Mouse (Mus musculus) kidney, adult 8-10 months (tissue): ENCODE data around the gene Zfpl1.
"Not testable (repeated sequence)": the region's sequence is repeated elsewhere in the genome, so short reads cannot be mapped to it uniquely, and the experiment has no call there.

Source experiments
- DNase-seq, 2 experiments: peaks; one replicate each; pipeline ENCODE4 v3.0.0; 2022

Gene Zfpl1

DNA sequence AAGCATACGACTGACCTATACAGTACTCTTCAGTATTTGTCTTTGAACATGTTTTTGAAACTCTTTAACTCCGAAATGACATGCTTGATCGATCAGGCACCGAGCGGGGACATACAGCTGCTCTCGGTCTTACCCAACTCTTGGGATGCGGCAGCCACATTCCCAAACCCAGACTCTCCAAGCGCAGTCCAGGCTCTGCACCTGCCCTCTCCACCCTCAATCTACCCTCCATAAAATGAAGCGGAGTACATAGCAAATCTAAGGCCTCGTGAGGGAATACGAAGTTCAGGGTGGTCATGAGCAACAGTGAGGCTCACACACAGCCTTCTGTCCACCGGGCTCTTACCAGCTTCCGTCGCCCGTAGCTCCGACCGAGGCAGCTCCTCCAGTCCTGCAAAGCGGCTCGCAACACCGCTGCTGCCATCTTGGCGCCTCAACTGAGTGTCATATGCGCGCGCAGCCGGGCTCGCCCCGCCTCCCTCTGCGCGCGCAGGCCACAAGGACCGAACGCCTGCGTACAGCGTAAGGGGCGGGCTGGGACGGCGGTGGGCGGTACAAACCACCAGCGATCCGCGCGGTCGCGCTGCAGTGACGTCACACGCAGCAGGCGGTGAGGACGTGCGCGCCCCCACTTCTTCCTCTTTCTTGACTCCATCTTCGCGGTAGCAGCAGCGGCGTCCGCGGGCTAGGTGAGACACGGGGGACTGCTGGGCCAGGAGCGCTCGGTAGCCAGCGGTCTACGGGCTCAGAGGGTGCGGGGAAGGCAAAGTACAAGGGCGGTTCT, 27.3 kb downstream of the Zfpl1 start, which contains the start of the genes Mrpl49 and Fau:
Gene Mrpl49, minus strand, starts transcription at position 473 of the 784 bp plus-strand sequence.
Gene Fau, plus strand, starts transcription at position 532 of the 784 bp plus-strand sequence.
- DNase-seq, result peak; percentile 98 to 99

DNA sequence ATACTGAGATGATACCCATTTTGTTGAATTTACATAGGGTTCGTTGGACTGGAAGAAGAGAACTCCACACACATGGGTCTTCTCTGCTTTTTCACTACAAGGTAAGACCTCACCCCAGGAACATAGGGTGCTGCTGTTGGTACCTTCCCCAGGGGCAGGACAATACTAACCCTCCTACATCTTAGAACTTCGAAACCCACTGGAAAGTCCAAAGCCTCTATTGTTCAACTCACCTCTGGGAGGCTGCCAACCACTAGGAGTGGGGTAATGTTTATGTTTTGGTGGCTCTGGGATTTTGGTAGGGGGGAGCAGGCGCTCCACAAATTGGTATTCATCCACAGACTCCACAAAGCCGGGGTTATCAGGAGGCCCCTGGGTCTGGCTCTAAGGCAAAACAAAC, 28.1 kb downstream of the Zfpl1 start:
- no peak for DNase-seq

DNA sequence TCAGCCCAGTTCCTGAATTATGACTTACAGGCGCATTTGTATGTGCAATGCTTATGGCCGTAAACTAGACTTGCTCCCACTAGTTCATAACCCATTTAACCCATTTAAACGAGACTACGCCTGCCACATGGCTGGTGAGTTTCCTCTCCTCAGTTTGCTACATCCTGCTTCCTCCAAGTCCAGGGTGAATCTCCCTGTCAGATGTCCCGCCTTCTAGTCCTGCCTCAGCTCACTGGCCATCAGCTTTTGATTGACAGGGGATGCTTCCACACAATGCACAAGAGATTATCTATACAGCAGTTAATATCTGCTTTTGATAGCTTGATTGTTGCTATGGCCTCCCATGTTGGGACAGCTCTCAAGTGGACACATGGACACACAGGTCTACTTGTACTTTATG, 30.5 kb downstream of the Zfpl1 start:
- DNase-seq, result peak in 1 of 2 experiments; percentile 3

DNA sequence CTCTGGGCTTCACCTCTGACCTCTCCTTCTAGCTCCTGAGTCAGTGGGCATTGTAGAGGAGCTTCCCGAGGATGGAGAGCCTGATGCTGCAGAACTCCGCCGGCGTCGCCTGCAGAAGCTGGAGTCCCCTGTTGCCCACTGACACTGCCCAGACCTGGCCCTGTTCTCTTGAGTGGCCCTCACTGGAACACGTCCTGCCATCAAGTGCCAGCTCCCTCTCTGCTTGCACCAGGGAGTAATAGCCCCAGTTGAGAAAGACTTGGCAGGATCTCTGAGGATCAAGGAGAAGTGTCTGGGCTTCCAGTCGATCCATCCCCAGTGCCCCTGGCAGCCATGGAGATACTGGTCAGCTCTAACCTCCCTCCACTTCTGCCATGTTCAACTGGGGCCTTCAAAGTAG, 32.2 kb downstream of the Zfpl1 start:
- no peak for DNase-seq

DNA sequence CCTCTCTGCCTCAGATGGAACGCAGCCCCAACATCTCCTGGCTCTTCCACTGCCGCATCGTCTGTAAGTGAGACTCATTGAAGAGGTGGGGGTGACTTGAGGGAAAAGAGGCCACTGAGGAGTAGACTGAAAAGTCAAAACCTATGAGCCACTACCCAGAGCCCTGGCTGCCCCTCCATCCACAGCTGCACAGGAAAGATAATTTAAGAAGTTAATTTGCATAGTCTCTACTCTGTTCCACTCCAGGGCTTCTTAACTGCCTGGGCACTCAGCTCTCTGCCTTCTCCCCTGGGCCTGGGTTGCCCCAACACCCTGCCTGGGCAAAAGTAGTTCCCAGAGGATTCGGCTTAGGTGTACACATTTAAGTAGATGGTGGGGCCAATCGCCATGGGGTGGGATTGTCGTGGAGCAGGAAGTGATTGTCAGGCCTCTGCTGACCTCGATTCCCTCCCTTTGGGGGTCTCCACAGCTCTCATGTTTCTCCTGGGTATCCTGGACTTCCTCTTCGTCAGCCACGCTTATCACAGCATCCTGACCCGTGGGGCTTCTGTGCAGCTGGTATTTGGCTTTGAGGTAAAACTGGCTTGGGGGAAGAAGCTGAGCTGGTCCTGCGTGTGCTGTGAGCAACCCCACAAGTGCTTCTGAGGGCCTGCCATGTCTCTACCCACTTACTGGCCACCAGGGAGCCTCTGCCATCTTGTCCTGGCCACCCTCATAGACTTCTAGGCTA, 35.9 kb downstream of the Zfpl1 start:
- DNase-seq, result no peak

DNA sequence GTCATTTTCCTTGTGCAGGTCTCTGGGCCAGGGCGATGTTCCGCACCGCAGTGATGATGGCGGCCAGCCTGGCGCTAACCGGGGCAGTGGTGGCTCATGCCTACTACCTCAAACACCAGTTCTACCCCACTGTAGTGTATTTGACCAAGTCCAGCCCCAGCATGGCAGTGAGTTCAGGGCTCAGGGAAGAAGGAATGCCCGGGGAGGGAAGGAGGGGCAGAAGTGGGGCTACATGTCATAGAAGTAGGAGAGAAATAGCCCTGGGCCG, 36.9 kb downstream of the Zfpl1 start:
- no peak for DNase-seq

DNA sequence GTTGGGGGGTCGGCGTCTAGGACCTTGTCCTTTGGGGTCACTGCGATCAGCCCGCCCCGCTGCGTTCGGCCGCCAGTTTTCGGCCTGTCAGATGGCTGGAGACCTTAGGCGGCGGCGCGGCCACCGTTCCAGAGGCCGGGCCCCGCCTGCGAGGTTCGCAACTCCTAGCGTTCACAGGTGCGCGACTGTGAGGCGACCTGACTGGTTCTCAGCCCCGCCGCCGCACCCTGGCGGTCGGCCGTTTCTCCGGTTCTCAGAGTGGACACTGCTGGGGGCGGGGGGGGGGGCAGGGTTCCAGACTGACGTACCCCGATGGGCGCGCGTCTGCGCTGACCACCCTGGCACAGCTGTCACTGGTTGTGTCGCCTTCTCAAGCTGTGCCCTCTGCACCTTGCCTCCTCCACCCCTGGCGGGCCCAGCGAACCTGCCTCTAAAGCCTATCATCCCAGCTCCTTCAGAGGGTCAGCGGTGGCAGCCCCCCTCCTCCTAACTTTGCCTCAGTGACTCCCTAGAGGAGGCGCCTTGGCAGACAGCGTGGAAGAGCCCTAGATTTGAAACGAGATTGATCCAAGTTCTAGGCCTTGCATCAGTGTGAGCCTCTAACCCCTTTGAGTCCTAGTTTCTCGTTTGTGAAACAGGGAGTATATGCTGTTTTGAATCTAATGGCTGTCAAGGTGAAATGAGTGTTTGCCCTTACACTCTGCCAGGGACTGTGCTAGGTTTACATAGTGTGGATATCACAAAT, 37.4 kb downstream of the Zfpl1 start:
- no peak for DNase-seq

DNA sequence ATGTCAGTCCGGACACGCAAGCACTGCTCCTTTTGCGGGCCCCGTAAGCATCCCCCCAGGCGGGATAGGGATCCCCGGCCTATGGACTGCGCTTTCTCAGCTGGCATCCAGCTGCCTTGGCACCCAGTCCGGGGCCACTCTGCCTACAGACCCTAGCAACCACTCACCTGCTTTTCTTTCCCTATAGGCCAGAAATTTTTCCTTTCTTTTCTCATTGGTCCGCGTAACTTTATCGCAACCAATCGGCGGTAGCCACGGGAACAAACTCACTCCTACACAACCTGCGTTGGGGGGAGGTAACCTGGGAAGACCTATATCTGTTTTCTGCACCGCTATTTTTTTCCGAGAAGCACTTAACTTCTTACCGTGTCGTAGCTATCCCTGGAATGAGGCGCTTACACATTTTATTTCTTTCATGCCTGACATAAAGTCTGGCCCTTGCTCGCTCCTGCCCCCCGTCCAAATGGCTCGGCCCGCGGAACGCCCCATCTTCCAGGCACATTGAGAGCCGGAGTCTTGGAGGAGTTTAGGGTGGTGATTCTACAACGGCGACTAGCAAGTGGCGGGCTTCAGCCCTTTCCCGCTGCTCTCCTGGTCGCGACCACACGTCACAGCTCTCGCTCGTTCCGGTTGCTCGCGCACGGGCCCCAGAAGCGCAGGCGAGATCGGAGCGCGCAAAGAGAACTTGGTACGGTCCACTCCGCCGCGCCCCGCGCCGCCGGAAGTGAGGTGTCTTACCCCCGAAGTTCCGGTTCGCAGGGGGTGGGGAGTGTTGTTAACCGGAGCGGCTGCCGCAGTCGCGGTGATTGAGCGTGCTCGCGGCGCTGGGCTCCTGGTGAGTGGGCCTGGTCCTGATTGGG, 38.2 kb downstream of the Zfpl1 start, which contains the start of gene Syvn1:
Gene Syvn1, plus strand, starts transcription at position 283 of the 860 bp plus-strand sequence.
- peak; percentile 93 to 96 for DNase-seq

DNA sequence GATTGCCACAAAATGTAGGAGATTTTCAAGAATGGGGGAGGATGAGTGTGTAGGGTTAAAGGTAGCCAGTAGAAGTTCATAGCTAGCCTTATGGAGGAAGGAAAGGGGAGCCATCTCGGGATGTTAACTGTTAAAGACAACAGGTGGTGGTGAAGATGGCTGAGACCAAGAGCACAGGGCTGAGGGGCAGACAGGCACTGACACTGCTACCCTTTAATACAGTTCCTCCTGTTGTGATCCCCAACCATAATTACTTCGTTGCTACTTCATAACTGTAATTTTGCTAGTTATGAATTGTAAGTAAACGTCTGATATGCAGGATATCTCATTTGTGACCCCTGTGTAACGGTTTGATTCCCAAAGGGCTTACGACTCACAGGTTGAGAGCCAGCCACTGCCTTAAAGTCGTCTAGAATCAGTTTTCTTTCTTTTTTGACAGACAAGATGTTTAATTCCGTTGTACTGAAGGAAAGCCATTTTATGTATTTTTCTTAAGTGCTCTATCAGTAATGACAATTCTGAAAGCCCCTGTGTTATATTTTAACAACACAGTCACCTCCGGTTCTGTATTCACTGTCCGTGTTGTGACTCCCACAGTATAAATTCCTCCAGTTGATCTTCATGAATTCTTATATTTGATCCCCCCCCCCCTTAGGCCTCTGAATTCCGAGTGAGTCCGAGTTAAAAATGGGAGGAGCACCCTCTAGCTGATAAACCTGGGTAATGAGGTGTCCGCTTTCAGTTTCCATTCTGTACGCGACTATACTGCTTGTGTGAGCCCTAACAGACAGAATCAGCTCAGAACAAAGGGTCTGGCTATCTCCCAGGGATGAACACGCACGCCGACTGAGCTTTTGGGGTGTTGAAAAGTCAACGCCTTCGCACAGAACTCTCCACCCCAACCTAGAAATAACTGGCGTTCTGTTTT, 39.1 kb downstream of the Zfpl1 start:
- peak in 1 of 2 experiments; percentile 40 for DNase-seq

DNA sequence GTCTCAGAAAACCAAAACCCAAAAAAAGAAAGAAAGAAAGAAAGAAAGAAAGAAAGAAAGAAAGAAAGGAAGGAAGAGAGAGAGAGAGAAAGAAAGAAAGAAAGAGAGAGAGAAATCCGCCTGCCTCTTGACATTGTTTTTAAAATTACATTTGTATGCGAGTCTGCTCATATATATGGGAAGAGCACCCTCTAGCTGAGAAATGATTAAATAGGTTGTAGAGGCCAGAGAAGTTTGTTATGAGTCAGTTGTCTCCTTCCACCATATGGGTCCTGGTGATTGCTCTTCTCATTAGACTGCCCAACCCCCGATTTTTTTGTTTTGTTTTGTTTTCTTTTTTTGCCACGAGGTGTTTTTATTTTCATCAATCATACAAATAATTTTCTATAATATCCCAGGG, 40.7 kb downstream of the Zfpl1 start:
- not testable (repeated sequence) for DNase-seq

DNA sequence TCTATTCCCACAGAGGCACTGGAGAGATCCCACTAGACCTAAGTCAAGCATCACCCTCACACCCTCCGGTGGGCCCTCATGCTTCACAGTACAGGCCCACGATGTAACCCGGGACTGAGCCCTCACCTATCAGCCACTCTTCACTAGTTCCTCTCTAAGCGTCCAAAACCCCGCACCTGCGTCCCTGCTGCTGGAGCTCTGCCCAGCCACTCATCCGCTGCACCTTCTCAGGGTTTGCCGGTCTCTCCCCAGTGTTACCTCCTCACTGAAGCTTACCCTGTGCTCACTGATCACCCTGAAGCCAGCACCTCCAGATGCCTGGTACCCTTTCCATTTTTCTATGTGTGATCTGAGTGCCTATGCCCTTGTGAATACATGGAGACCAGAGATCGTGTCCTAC, 42.5 kb downstream of the Zfpl1 start:
- DNase-seq, result no peak

DNA sequence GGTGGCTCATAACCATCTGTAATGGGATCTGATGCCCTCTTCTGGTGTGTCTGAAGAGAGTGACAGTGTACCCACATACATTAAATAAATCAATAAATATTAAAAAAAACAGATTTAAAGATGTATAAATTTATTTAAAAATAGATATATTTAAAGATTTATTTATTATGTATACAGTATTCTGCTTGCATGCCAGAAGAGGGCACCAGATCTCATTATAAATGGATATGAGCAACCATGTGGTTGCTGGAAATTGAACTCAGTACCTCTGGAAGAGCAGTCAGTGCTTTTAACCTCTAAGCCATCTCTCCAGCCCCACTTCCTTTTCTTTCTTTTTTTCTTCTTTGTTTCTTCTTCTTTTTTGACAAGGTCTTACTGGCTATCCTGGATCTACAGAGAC, 44.8 kb downstream of the Zfpl1 start:
- DNase-seq, result no peak

DNA sequence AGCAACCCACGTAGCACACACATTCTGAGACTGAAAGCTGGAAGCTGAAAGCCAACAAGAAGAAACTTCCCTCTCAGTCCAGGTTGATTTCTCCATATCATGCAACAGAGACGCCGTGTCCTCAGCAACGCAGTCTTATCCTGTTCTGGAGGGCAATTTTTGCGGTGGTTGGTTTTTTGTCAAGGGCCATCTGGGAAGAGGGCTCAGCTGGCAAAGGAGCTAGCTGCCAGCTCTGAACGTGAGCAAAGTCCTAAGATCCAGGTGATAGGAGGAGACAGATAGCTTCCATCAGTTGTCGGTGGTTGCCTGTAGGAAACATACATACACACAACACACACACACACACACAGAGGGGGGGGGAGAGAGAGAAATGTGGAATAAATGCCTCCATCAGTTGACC, 46.4 kb downstream of the Zfpl1 start:
- no peak for DNase-seq

DNA sequence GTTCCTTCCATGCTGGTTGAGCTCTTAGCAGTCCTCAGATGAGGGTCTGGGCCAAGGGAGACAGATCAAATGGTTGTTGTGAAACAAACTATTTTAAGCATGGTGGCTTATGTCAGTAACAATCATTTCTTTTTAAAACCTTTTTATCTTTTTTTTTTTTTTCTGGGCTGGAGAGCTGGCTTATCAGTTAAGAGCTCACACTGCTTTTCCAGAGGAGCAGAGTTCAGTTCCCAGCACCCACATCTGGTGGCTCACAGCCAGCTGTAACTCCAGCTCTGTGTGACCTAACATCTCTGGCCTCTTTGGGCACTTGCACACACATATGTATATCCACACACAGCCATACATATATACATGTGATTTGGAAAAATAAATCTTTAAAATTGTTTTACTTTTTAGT, 47.1 kb downstream of the Zfpl1 start:
- DNase-seq, result no peak

DNA sequence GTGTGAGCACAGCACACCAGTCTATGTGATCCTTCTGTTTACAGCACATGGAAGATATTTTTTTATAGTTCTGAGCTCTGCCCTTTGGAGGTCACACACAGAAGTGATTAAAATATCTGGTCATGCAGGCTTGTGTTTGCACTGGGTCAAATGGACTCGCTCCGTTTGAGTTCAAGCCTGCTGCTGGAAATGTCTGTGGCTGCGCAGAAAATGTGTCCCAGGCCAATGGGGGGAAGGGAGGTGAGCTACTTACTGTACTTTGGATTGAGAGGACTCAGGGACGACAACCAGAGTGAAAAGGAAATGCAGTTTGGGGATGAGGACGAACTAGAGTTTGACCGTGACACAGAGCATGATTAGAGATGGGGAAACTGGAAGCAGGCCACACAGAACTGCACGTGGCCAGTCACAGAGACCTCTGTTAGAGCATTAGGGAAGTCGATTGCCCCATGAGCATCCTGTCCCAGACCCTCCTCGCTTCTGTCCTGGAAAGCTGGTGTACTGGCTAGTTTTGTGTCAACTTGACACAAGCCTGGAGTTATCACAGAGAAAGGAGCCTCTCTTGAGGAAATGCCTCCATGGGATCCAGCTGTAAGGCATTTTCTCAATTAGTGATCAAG, 48.7 kb downstream of the Zfpl1 start:
- DNase-seq, result no peak
